Mouse (Mus musculus) midbrain, embryonic 14.5 days (tissue): ENCODE results near the gene Sorcs2. TPM values are rescaled to one million over a fixed set of nuclear protein-coding genes. Genes with fewer than 3 reads are reported as not detected.
A peak's percentile ranks its signal among the peaks of the same experiment; 100 is the strongest.

ENCODE experiments used
- ATAC-seq: fragments of 200-750 bp; cut with Nextera tagmentation; 2 replicates; pipeline ENCODE4 v1.8.0; 2017; ENCODE audit warnings: moderate number of reproducible peaks, moderate library complexity; ENCODE audit not compliant: low FRiP score, low TSS enrichment
- DNase-seq: peaks from one replicate; pipeline ENCODE4 v3.0.0-alpha.2; 2015
- H3K27ac ChIP-seq: fragments of 300-500 bp; sonication (generic); replicated peaks from 2 replicates; pipeline ENCODE4 v1.5.1; 2014; ENCODE audit warnings: mild to moderate bottlenecking, low read depth, low read length, moderate library complexity
- H3K27me3 ChIP-seq: fragments of 300-500 bp; sonication (generic); 2 replicates; pipeline ENCODE4 v1.6.1; 2014; ENCODE audit warnings: low read length, control low read depth, mixed read lengths; ENCODE audit not compliant: control insufficient read depth, insufficient read depth
- H3K36me3 ChIP-seq: fragments of 300-500 bp; sonication (generic); 2 replicates; pipeline ENCODE4 v1.6.1; 2014; ENCODE audit warnings: low read length, control low read depth; ENCODE audit not compliant: control insufficient read depth, insufficient read depth
- H3K4me1 ChIP-seq: fragments of 300-500 bp; sonication (generic); 2 replicates; pipeline ENCODE4 v1.6.1; 2014; ENCODE audit warnings: mild to moderate bottlenecking, antibody characterized with exemption, low read length, control low read depth; ENCODE audit not compliant: control insufficient read depth, insufficient read depth
- H3K4me2 ChIP-seq: fragments of 300-500 bp; sonication (generic); 2 replicates; pipeline ENCODE4 v1.6.1; 2014; ENCODE audit warnings: mild to moderate bottlenecking, low read length, moderate library complexity
- H3K4me3 ChIP-seq: fragments of 300-500 bp; sonication (generic); replicated peaks from 2 replicates; pipeline ENCODE4 v1.5.1; 2014; ENCODE audit warnings: low read depth, low read length
- H3K9ac ChIP-seq: fragments of 300-500 bp; sonication (generic); replicated peaks from 2 replicates; pipeline ENCODE4 v1.6.1; 2014; ENCODE audit warnings: mild to moderate bottlenecking, low read length, moderate library complexity
- H3K9me3 ChIP-seq: fragments of 300-500 bp; sonication (generic); 2 replicates; pipeline ENCODE4 v1.6.1; 2016; ENCODE audit warnings: low read length, control low read depth, mixed read lengths; ENCODE audit not compliant: control insufficient read depth
- WGBS: fragments of 180-500 bp; shearing (Covaris S2); extraction: QIAGEN DNeasy Blood & Tissue Kit; methylation state at CpG from one replicate; pipeline ENCODE4 v1.1.7; 2014; 5-methylcytosine and 5-hydroxymethylcytosine counted together
- polyA plus RNA-seq: library from polyadenylated mRNA; unstranded; fragments of >200 nt; fragmentation: Nextera tagmentation; extraction: Ambion mirVana; gene quantifications from 2 replicates; pipeline ENCODE4 v1.2.1, GENCODE M21; 2014

The Sorcs2 gene
- polyA plus RNA-seq, 1 experiment from 2014 or later: 15.1 TPM

DNA sequence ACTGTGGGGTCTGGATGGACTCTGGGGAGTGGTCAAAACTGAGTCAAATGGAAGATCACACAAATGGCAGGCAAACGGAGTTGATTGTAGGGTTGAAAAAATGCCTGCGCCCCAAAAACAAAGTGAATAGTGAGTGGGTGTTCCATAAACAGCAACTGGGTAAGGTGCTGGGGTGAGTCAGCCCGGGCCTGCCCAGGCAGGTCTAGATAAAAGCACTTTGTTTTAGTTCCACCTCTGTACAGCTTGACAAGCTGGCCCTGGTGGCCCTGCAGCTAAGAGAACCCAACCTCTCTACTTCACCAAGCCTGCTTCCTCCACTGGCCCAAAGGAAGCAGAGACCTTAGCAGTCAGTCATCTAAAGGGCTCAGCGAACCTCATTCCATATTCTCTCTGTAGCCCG lies 195.2 kb downstream of the Sorcs2 start:
- no peak for ATAC-seq
- WGBS: 81% methylated on average over 5 of the region's 5 CpGs

DNA sequence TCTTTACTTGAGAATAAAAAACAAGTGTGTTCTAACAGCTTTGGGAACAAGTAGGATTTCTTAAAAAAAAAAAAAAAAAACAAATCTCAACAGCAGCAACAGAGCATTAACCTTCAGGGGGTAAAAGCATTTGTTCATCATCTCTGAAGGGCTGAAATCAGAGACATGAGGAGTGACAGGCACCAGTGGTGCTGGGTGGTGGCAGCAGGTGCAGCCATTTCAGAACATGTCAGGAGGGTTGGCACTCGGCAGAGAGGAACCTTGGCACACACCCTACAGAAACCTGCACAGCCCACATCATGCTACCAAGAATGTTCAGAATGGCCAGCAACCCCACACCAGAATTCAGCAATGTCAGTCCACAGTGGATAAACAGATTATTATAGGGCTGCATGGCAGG lies 198.4 kb downstream of the Sorcs2 start:
- 93% methylated on average over 1 of the region's 1 CpGs for WGBS
- no peak overlapping the region for H3K4me3 ChIP-seq
- H3K4me2 ChIP-seq: no peak overlapping the region
- no peak for ATAC-seq
- DNase-seq: no peak
- peaks cover 9% of the 10 kb centered on the region for H3K4me1 ChIP-seq
- no peak overlapping the region for H3K9ac ChIP-seq
- no peak overlapping the region for H3K27ac ChIP-seq
- no peaks in the 10 kb centered on the region for H3K27me3 ChIP-seq
- H3K36me3 ChIP-seq: no peaks in the 10 kb centered on the region
- no peaks in the 10 kb centered on the region for H3K9me3 ChIP-seq

More for the DNA sequence above, 195.2 kb downstream of the Sorcs2 start:
- H3K9me3 ChIP-seq: no peaks in the 10 kb centered on the region
- no peaks in the 10 kb centered on the region for H3K36me3 ChIP-seq
- DNase-seq: no peak
- H3K4me2 ChIP-seq: no peak overlapping the region
- H3K9ac ChIP-seq: no peak overlapping the region
- H3K27ac ChIP-seq: no peak overlapping the region
- 0 out of 2 replicates have a peak, but pooled peaks cover 3% of the 10 kb centered on the region for H3K4me1 ChIP-seq
- H3K4me3 ChIP-seq: no peak overlapping the region
- no peaks in the 10 kb centered on the region for H3K27me3 ChIP-seq

- no peaks in the 10 kb centered on the region for H3K9me3 ChIP-seq
- H3K27me3 ChIP-seq: no peaks in the 10 kb centered on the region
- no peak for DNase-seq
- H3K9ac ChIP-seq: no peak overlapping the region
- peaks cover 16% of the 10 kb centered on the region for H3K4me1 ChIP-seq
- no peak overlapping the region for H3K27ac ChIP-seq
- ATAC-seq: no peak
- no peaks in the 10 kb centered on the region for H3K36me3 ChIP-seq
- no peak overlapping the region for H3K4me2 ChIP-seq
- 95% methylated on average over 4 of the region's 4 CpGs for WGBS
- H3K4me3 ChIP-seq: no peak overlapping the region
Measured at GRCm38 (mm10) chr5:36195436-36195835, 202.5 kb downstream of the Sorcs2 start.

DNA sequence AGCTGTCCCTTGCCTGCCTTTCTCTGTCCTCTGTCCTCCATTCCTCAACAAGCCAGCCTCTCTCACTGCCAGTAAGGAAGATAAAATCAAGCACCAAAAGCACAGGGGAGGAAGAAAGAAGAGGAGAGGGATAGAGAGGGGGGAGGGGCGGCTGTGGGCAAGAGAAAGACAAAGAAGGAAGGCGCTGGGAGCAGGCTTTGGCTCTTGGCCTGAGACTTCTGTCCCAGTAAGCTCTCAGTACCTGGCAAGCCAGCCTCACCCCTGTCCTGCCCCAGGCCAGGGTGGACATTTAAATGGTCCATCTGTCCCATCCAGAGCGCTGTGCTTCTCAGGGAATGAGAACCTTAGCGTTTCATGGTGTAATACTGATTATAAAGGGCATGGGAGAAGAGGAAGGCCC lies 203.3 kb downstream of the Sorcs2 start:
- H3K9me3 ChIP-seq: no peaks in the 10 kb centered on the region
- no peak overlapping the region; the same call in 1 of the 2 replicates for H3K27ac ChIP-seq
- no peak overlapping the region for H3K4me3 ChIP-seq
- H3K36me3 ChIP-seq: no peaks in the 10 kb centered on the region
- peaks cover 21% of the 10 kb centered on the region for H3K4me1 ChIP-seq
- peak; percentile 37 for DNase-seq
- H3K9ac ChIP-seq: no peak overlapping the region
- H3K27me3 ChIP-seq: no peaks in the 10 kb centered on the region
- 38% methylated on average over 4 of the region's 4 CpGs for WGBS
- H3K4me2 ChIP-seq: no peak overlapping the region
- ATAC-seq: no peak

- no peaks in the 10 kb centered on the region for H3K36me3 ChIP-seq
- H3K9me3 ChIP-seq: no peaks in the 10 kb centered on the region
- H3K4me3 ChIP-seq: no peak overlapping the region
- H3K4me2 ChIP-seq: no peak overlapping the region
- no peak overlapping the region for H3K27ac ChIP-seq
- H3K27me3 ChIP-seq: no peaks in the 10 kb centered on the region
- peaks cover 22% of the 10 kb centered on the region for H3K4me1 ChIP-seq
- WGBS: 82% methylated on average over 2 of the region's 2 CpGs
- no peak overlapping the region for H3K9ac ChIP-seq
- ATAC-seq (no peak), DNase-seq (no peak)
Measured at GRCm38 (mm10) chr5:36192677-36193076, 205.3 kb downstream of the Sorcs2 start.

GRCm38 (mm10) chr5:36191876-36192275 lies 206.1 kb downstream of the Sorcs2 start:
- Histone ChIP-seq H3K36me3 (no peaks in the 10 kb centered on the region), H3K9me3 (no peaks in the 10 kb centered on the region), H3K27me3 (no peaks in the 10 kb centered on the region), H3K4me1 (peaks cover 25% of the 10 kb centered on the region), H3K27ac (no peak overlapping the region), H3K4me2 (no peak overlapping the region), H3K9ac (no peak overlapping the region), H3K4me3 (no peak overlapping the region)
- WGBS: 95% methylated on average over 3 of the region's 3 CpGs
- no peak for DNase-seq
- ATAC-seq: no peak

- no peak for ATAC-seq
Measured at GRCm38 (mm10) chr5:36191285-36191684, 206.7 kb downstream of the Sorcs2 start.

GRCm38 (mm10) chr5:36188310-36188709 lies 209.6 kb downstream of the Sorcs2 start:
- H3K36me3 ChIP-seq: no peaks in the 10 kb centered on the region
- H3K9ac ChIP-seq: no peak overlapping the region
- H3K27me3 ChIP-seq: no peaks in the 10 kb centered on the region
- no peak overlapping the region for H3K27ac ChIP-seq
- H3K4me3 ChIP-seq: no peak overlapping the region
- no peaks in the 10 kb centered on the region for H3K9me3 ChIP-seq
- ATAC-seq (no peak), DNase-seq (no peak)
- no peak overlapping the region for H3K4me2 ChIP-seq
- 95% methylated on average over 4 of the region's 4 CpGs for WGBS
- H3K4me1 ChIP-seq: peaks cover 15% of the 10 kb centered on the region; the same call in 1 of the 2 replicates

More at GRCm38 (mm10) chr5:36191285-36191684, 206.7 kb downstream of the Sorcs2 start:
- no peak for DNase-seq
- H3K9me3 ChIP-seq: no peaks in the 10 kb centered on the region
- WGBS: 96% methylated on average over 4 of the region's 4 CpGs
- H3K4me2 ChIP-seq: no peak overlapping the region
- no peak overlapping the region for H3K27ac ChIP-seq
- H3K9ac ChIP-seq: no peak overlapping the region
- no peak overlapping the region for H3K4me3 ChIP-seq
- no peaks in the 10 kb centered on the region for H3K36me3 ChIP-seq
- peaks cover 25% of the 10 kb centered on the region for H3K4me1 ChIP-seq
- no peaks in the 10 kb centered on the region for H3K27me3 ChIP-seq

DNA sequence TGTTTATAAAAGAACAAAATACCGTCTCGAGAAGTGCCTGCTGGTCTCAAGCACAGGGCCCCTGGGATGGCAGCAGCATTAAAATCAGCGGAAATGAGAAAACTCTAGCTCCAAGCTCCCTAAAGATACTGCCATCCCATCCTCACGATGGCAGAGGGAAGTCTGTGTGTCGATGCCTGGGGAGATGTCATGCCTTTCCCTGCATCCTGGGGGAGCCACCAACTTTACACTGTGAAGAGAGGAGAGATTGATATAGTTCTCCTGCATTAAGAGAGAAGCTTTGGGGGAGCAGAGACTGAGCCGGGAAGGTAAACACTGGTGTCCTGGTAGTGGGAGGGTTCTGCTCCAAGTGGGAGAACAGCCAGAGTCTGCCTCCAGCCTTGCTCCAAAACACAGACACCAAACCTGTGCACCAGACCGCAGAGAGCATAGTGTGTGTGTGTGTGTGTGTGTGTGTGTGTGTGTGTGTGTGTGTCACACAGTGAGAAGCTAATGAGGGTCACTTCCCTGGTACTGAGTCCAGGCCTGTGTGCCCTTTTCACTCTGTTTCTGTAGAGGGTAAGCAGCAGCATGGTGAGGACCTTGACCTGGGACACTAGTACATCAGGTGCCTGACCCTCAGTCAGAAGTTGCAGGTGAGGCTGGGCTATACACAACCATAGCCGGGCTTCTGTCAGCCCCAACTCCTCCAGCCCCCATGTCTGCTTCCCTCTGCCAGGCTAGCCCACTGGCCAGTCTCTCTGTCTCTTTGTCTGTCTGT lies 211.5 kb downstream of the Sorcs2 start:
- Histone ChIP-seq H3K27ac (no peak overlapping the region), H3K9me3 (no peaks in the 10 kb centered on the region), H3K4me3 (no peak overlapping the region), H3K9ac (no peak overlapping the region), H3K4me1 (peaks cover 15% of the 10 kb centered on the region; the same call in 1 of the 2 replicates), H3K4me2 (no peak overlapping the region), H3K27me3 (no peaks in the 10 kb centered on the region), H3K36me3 (no peaks in the 10 kb centered on the region)
- DNase-seq: no peak
- no peak for ATAC-seq
- WGBS: 58% methylated on average over 8 of the region's 8 CpGs
